Mouse (Mus musculus): Measurements from ENCODE around the gene Mcam.
A peak's percentile ranks its signal among the peaks of the same experiment; 100 is the strongest.

Gene Mcam

GRCm38 (mm10) chr9:44134101-44134850 lies at the start of gene Mcam:
TSS of gene Mcam (plus strand) at chr9:44134469.
- peak; percentile 72 for DNase-seq (ENCODE audit: extremely low spot score, low spot score)

DNA sequence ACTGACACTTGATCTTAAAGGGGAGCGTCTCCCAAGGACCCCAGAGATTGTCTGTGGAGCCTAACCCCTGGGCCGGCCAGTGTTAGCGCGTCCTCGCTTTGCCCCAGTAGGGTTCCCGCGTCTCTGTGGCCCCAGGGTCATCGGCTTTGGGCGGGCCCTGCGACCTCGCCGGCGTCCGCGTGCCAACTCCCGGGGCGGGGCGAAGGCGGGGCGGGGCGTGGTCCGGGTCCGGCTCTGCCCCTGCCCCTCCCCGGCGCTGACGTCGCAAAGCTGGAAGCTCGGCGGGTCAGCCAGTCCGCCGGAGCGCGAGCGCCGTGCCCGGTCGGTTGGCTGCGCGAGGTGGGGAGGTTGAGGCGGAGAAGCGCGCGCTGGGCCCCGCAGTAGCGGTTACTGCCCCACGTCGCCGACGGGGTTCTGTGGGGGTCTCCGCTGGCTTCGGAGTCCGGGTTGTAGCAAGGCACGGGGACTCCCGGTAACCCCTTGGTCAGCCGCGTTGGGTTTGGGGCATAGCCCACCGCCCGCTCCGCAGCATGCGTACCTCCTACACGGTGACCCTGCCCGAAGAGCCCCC lies 49.5 kb upstream of the Mcam start:
- peak; percentile 94 for DNase-seq (ENCODE audit: extremely low spot score, low spot score)

GRCm38 (mm10) chr9:44085276-44085675 lies 49.0 kb upstream of the Mcam start:
- DNase-seq (ENCODE audit: extremely low spot score, low spot score): no peak

- no peak for DNase-seq (ENCODE audit: extremely low spot score, low spot score)
Observed at GRCm38 (mm10) chr9:44085741-44086665, 48.3 kb upstream of the Mcam start.

- no peak for DNase-seq (ENCODE audit: extremely low spot score, low spot score)
Observed at GRCm38 (mm10) chr9:44086960-44087359, 47.3 kb upstream of the Mcam start.

GRCm38 (mm10) chr9:44087761-44088455 lies 46.4 kb upstream of the Mcam start:
- no peak for DNase-seq (ENCODE audit: extremely low spot score, low spot score)

- no peak for DNase-seq (ENCODE audit: extremely low spot score, low spot score)
Observed at GRCm38 (mm10) chr9:44088877-44089608, 45.2 kb upstream of the Mcam start.

- peak; percentile 72 for DNase-seq (ENCODE audit: extremely low spot score, low spot score)
Observed at GRCm38 (mm10) chr9:44093612-44094503, 40.4 kb upstream of the Mcam start.

DNA sequence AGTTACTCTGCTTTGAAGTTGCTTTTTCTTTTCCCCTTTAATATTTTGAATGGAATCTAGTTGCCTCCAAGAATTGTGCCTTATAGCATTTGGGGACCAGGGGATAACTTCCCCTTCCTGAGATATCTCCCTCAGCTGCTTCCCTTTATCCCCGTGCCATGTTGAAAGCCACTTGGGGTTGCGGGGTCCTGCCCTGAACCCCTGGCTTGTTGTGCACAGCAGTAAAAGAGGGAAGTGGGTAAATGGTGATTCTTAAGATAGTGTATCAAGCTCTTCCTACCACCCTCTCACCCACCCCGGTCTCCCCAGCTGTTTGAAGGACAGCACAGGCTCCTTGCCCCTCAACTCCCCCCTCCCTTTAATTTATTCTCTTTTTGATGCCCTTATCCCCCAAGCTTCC lies 39.5 kb upstream of the Mcam start:
- no peak for DNase-seq (ENCODE audit: extremely low spot score, low spot score)

DNA sequence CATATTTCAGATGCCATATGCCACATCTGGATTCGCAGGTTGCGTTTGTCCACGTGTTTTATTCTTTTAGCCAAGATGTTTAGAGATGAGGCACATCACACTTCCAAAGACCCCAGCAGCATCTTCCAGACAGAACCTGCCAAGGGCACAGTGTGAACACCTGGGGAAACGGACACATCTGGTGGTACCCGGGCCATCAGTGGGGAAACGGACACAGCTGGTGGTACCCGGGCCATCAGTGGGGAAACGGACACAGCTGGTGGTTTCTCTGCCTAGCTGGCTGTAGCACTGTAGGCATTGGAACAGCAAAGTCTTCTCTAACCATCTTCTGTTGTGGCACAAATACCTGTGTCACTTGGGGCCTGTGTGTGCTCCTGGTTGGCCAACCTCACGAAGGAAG lies 38.5 kb upstream of the Mcam start:
- no peak for DNase-seq (ENCODE audit: extremely low spot score, low spot score)

DNA sequence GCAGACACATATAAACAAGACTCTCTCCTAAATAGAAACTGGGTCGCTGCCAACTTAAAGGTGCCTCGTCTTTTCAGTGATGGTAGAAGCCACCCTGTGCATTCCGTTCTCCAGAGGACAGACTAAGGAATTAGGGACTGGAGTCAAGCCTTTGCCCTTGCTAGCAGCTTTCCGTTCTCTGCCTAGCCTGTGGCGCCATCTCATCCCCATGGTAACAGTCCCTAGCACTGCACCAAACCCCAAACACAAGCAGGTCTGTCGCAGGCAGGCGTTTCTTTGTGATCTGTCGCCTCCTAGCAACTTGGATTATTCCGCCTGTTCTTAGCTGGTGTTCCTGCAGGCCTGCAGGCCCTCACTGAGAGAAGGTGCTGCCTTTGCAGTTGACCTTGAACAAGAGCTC lies 37.7 kb upstream of the Mcam start:
- DNase-seq (ENCODE audit: extremely low spot score, low spot score): no peak

DNA sequence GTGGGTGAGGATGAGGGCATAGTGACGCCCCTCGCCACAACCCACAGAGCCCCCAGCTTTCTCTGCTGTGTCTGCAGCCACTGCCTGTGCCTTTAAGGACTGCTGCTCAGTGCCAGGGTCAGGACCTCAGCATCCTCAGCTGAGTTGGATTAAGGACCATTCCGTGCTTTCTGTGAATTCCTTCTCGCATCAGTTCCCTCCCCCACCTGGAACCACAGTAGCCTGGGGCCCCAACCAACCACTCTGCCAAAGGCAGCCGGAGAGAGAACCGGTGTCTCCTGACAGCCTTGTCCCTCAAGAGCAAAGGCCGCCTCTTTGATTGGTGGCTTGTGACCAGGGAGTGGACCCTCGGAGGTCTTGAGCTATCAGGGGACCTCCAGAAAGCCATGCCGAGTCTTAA lies 32.8 kb upstream of the Mcam start, which contains the start of gene Mfrp:
Gene Mfrp (plus strand): TSS at position 240 of the 400 bp plus-strand sequence.
- DNase-seq (ENCODE audit: extremely low spot score, low spot score): no peak

DNA sequence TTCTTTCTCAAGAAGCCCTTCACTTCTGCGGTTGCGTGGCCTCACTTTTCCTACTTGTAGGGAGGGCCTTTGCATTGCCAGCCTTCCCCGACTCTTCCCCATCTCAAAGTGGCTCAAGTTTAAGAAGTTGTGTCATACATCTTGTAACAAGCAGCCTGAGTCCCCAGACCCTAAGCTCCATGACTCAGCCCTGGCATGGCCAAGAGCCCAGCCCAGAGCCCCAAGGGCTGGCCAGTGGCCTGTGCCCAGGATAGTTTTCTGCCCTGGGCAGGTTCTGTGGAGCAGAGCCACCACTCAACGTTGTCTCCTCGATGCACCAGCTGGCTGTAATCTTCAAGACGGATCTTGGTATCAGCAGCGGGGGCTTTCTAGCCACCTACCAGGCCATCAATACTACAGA lies 29.4 kb upstream of the Mcam start:
- DNase-seq (ENCODE audit: extremely low spot score, low spot score): no peak

DNA sequence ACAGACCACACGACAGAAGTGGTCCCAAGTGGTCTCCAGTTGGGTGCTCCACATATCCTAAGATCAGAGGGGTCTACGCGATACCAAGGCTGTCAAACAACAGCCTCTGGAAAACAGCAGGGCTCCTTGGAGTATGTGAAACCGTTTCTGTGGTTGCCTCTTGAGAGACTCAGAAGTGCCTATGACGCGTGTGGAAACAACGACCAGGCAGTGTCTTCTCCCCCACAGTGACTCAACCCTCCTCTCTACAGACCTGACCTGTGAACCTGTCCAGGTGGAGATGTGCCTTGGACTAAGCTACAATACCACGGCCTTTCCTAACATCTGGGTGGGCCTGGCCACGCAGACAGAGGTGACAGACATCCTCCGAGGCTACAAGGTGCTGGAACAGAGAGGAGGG lies 28.5 kb upstream of the Mcam start:
- no peak for DNase-seq (ENCODE audit: extremely low spot score, low spot score)

- DNase-seq (ENCODE audit: extremely low spot score, low spot score): no peak
Observed at GRCm38 (mm10) chr9:44106182-44106581, 28.1 kb upstream of the Mcam start.

GRCm38 (mm10) chr9:44106596-44106995 lies 27.7 kb upstream of the Mcam start:
- no peak for DNase-seq (ENCODE audit: extremely low spot score, low spot score)

GRCm38 (mm10) chr9:44107110-44107509 lies 27.2 kb upstream of the Mcam start, which contains the start of gene C1qtnf5:
TSS of gene C1qtnf5 (plus strand) at chr9:44107245.
- no peak for DNase-seq (ENCODE audit: extremely low spot score, low spot score)

DNA sequence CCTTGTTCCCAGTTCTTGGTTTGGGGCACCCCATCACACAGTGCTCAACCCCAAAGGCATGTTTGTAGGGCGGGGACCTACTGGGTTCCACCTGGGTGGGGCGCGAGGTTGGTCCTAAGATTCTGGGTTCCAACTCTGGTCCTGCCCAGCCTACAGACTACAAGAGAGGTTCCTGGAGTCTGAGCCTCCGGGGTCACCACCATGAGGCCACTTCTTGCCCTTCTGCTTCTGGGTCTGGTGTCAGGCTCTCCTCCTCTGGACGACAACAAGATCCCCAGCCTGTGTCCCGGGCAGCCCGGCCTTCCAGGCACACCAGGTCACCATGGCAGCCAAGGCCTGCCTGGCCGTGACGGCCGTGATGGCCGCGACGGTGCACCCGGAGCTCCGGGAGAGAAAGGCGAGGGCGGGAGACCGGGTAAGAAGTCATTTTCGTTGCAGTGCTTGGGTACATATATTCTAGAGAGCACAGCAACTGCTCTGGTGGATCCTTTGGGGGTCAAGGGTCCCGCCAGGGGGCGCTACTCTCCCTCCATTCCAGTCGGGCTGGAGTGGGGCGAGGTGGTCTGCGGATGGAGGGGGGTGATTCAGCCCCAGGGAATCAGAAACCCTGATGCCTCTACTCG lies 26.6 kb upstream of the Mcam start:
- DNase-seq (ENCODE audit: extremely low spot score, low spot score): peak; percentile 56
